Mouse (Mus musculus): ENCODE results near the gene Smap1. TPM values are rescaled to one million over a fixed set of nuclear protein-coding genes. Genes with fewer than 3 reads are reported as not detected.

Gene Smap1
- polyA plus RNA-seq, 1 experiment from 2014 or later = 47.9 TPM

DNA sequence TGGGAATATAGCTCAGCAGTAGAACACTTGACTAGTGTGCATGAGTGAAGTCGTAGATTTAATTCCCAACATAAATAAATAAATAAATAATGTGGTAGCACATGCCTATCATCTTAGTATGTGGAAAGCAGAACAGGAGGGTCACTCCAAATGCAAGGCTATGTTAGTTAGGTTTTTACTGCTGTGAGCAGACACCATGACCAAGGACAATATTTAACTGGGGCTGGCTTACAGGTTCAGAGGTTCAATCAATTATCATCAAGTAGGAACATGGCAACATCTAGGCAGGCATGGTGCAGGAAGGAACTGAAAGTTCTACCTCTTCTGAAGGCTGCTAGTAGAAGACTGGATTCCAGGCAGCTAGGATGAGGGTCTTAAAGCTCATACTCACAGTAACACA, 22.0 kb upstream of the Smap1 start:
- 0 out of 2 replicates have a peak, but pooled peaks cover 5% of the 10 kb centered on the region for H3K4me1 ChIP-seq
- WGBS = 92% methylated on average over 1 of the region's 1 CpGs
- H3K4me3 ChIP-seq = no peak overlapping the region
- no peaks in the 10 kb centered on the region for H3K27me3 ChIP-seq
- ATAC-seq (ENCODE audit: insufficient number of reproducible peaks, insufficient read depth, low FRiP score, low TSS enrichment) = no peak
- H3K4me2 ChIP-seq (replicated peaks) = no peak overlapping the region
- no peaks in the 10 kb centered on the region for H3K9me3 ChIP-seq
- no peak overlapping the region for H3K9ac ChIP-seq
- H3K36me3 ChIP-seq = no peaks in the 10 kb centered on the region
- H3K27ac ChIP-seq = no peak overlapping the region

DNA sequence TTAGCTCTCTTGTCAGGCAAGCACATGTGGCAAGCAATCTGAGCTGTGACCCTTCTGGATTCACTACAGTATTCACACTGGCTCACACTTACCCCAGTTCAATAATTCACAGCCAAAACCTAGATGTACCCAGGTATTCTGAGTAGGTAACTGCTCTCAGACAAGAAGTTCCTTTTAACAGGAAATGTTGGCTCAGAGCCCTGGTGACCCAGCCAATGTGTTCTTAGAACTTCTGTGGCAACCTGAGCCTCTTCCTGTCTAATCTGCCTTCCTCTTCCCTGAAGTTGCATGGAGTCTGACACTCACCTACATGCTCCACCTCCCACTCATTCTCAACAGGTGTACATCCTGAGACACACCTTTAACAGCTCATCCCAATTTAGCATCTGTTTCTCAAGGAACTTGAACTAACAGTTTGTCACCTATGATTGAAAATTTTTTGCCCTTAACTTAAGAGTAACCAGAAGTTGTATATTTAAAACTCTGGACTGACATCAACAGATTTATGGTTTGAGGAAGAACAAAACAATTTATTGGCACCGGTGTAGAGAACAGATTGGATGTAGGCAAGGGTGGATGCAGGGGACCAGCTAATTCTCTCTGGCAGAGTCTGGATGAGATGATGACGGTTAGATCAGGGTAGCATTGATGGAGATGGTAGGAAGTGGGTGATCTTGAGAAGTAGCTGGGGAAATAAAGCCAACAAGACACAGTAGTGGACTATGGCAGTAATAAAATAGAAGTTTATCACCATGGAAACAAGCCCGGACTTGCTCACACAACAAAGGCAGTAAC, 21.2 kb upstream of the Smap1 start:
- 86% methylated on average over 3 of the region's 3 CpGs for WGBS
- Histone ChIP-seq H3K4me2 (replicated peaks) (no peak overlapping the region), H3K4me3 (no peak overlapping the region), H3K27me3 (no peaks in the 10 kb centered on the region), H3K9ac (no peak overlapping the region), H3K27ac (no peak overlapping the region), H3K36me3 (no peaks in the 10 kb centered on the region), H3K9me3 (no peaks in the 10 kb centered on the region), H3K4me1 (0 out of 2 replicates have a peak, but pooled peaks cover 2% of the 10 kb centered on the region)
- ATAC-seq (ENCODE audit: insufficient number of reproducible peaks, insufficient read depth, low FRiP score, low TSS enrichment) = no peak

DNA sequence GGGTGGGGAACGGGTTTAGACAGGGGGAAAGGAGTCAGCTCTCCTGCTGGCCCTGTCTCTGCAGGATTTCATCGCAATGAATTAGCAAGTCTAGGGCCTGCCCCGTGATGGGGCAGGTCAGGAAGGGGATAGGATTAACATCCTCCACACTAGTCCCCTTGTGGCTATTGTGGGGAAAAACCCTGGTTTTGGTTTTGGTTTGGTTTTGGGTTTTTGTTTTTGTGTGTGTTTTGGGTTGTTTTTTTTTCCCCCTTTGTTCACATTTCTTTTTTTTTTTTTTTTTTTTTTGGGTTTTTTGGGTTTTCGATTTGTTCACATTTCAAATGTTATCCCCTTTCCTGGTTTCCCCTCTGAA, 13.3 kb upstream of the Smap1 start:
- no peak overlapping the region for H3K27ac ChIP-seq
- H3K36me3 ChIP-seq = no peaks in the 10 kb centered on the region
- H3K9me3 ChIP-seq = no peaks in the 10 kb centered on the region
- H3K27me3 ChIP-seq = no peaks in the 10 kb centered on the region
- WGBS = 24% methylated on average over 4 of the region's 4 CpGs
- no peak for ATAC-seq (ENCODE audit: insufficient number of reproducible peaks, insufficient read depth, low FRiP score, low TSS enrichment)
- H3K4me1 ChIP-seq = no peaks in the 10 kb centered on the region
- no peak overlapping the region for H3K4me2 ChIP-seq (replicated peaks)
- H3K9ac ChIP-seq = no peak overlapping the region
- H3K4me3 ChIP-seq = no peak overlapping the region

DNA sequence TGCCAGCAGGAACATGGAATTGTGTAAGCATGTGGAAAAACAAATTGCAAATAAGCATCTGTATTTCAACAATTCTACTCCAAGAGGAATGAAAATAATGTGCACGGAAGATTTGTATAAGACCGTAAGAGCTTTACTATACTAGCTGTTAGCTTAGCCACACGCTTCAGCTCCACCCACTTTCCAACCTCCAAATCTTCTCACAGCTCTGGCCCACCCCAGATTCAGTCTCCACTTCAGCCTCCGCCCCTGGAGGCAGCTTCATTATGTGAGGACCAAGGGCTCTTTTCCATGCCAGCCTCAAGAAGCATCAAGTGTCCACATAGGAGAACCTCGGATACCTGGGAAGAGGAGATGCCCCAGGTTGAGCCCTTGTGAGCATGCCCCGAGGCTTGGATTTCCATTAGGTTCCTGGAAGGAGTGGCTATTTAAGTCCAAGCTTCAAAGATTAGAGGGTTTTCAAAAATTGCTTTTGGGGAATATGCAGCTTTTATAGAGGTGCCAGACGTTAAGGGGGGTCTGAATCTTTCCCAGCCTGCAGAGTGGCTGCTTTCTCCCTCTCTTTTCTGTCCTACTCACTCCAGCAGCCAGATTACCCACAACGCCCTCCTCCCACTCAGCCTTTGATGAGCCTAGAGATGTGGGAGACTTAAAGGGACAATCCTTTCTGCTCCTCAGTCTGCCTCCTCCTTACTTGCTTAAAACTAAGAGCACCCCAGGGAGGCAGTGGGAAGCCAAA, 12.7 kb upstream of the Smap1 start:
- Histone ChIP-seq H3K4me3 (no peak overlapping the region), H3K9me3 (no peaks in the 10 kb centered on the region), H3K4me2 (replicated peaks) (no peak overlapping the region), H3K27me3 (no peaks in the 10 kb centered on the region), H3K9ac (no peak overlapping the region), H3K4me1 (no peaks in the 10 kb centered on the region), H3K36me3 (no peaks in the 10 kb centered on the region), H3K27ac (no peak overlapping the region)
- no peak for ATAC-seq (ENCODE audit: insufficient number of reproducible peaks, insufficient read depth, low FRiP score, low TSS enrichment)
- WGBS = 48% methylated on average over 8 of the region's 8 CpGs

DNA sequence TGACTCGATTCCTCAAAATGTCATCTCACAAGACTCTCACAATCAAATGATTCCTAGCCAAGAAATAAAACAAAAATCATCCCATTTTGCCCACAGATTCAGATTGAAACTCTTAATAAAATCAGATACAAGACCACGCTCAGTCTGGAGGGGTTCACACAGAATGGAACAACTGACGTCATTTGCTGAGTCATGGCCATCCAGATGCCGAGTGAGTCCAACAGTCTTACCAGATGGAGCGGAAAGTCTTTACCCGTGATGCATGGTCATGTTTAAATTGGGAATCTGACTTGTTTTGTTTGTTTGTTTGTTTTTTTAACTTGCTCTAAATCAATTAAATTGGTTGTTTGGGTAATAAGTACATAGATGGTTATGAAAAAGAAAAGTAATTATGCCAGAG, 7.3 kb upstream of the Smap1 start:
- no peaks in the 10 kb centered on the region for H3K9me3 ChIP-seq
- H3K4me2 ChIP-seq (replicated peaks) = no peak overlapping the region
- no peak for ATAC-seq (ENCODE audit: insufficient number of reproducible peaks, insufficient read depth, low FRiP score, low TSS enrichment)
- H3K9ac ChIP-seq = no peak overlapping the region
- WGBS = 88% methylated on average over 6 of the region's 6 CpGs
- H3K4me3 ChIP-seq = no peak overlapping the region
- no peaks in the 10 kb centered on the region for H3K36me3 ChIP-seq
- H3K4me1 ChIP-seq = no peaks in the 10 kb centered on the region
- H3K27ac ChIP-seq = no peak overlapping the region
- H3K27me3 ChIP-seq = no peaks in the 10 kb centered on the region

DNA sequence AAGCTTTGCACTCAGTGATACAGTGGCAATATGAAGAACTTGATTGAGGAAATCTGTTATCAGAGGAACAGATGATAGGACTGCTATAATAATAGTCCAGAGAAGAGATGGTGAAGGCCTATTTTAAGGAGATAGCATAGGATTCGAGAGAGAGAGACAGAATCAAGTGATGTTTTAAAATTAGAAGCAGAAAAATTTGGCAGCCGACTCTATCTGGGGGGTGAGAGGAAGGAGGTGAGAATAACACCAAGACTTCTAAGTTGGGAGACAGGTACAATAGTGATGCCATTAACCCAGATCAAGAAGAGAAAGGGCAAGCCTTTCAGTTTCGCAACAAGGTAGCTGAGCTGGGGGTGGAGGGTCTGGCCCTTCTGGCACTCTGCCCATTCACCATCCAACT, 6.3 kb upstream of the Smap1 start:
- WGBS = 89% methylated on average over 3 of the region's 3 CpGs

DNA sequence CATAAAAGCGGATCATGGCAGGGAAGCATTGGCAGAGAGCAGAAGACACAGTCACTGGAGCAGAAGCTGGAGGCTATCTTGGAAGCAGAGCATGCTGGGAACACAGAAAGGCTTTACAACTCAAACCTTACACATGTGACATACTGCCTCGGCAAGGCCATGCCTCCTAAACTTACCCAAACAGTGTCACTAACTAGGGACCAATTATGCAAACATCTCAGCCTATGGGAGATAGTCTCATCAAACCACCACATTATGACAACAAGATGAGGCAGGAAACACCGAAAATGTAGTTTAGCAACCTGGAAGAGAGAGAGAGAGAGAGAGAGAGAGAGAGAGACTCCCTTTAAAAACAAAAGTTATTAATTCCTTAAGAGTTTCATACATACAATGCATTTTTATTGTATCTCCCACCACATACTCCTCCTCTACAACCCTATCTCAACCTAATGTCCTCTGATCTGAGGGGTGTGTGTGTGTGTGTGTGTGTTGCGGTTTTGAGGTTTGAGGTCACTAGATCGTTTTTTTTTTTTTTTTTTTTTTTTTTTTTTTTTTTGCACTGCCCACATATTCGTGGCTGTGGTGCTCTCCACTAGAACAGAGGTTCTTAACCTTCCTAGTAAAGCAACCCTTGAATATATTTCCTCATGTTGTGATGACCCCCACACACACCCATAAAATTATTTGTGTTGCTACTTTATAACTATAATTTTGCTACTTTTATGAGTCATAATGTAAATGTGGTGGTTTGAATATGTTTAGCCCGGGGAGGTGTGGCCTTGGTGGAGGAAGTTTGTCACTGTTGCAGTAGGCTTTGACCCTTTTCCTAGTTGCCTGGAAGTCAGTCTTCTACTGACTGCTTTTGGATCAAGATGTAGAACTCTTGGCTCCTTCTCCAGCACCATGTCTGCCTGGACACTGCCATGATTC, 1.9 kb upstream of the Smap1 start:
- H3K9ac ChIP-seq = no peak overlapping the region
- no peak for ATAC-seq (ENCODE audit: insufficient number of reproducible peaks, insufficient read depth, low FRiP score, low TSS enrichment)
- no peaks in the 10 kb centered on the region for H3K27me3 ChIP-seq
- H3K9me3 ChIP-seq = no peaks in the 10 kb centered on the region
- no peak overlapping the region for H3K4me2 ChIP-seq (replicated peaks)
- no peaks in the 10 kb centered on the region for H3K36me3 ChIP-seq
- no peak overlapping the region for H3K27ac ChIP-seq
- H3K4me1 ChIP-seq = peaks cover 9% of the 10 kb centered on the region; the same call in 1 of the 2 replicates
- no peak overlapping the region for H3K4me3 ChIP-seq
- WGBS = 77% methylated on average over 7 of the region's 7 CpGs

More for the DNA sequence above, 6.3 kb upstream of the Smap1 start:
- Histone ChIP-seq H3K36me3 (no peaks in the 10 kb centered on the region), H3K4me3 (no peak overlapping the region), H3K4me1 (no peaks in the 10 kb centered on the region), H3K9me3 (no peaks in the 10 kb centered on the region), H3K27ac (no peak overlapping the region), H3K4me2 (replicated peaks) (no peak overlapping the region), H3K27me3 (no peaks in the 10 kb centered on the region), H3K9ac (no peak overlapping the region)
- ATAC-seq (ENCODE audit: insufficient number of reproducible peaks, insufficient read depth, low FRiP score, low TSS enrichment) = no peak

DNA sequence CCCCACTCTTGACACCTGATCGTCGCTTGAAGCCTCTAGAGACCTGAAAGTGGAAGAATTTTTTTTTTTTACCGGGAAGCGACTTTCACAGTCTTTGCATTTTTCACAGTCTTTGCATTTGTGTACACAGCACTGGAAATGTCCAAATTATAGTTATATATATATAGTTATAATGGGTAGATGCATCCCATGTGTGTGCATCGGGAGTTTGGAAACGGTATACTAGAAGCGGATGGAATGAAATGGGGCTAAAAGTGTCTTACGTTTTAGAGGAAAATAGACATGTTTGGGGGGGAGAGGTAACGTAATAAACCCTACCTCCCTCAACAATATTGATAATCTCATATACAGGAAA, 390 bp upstream of the Smap1 start:
- 28% methylated on average over 9 of the region's 9 CpGs for WGBS
- no peak for ATAC-seq (ENCODE audit: insufficient number of reproducible peaks, insufficient read depth, low FRiP score, low TSS enrichment)

DNA sequence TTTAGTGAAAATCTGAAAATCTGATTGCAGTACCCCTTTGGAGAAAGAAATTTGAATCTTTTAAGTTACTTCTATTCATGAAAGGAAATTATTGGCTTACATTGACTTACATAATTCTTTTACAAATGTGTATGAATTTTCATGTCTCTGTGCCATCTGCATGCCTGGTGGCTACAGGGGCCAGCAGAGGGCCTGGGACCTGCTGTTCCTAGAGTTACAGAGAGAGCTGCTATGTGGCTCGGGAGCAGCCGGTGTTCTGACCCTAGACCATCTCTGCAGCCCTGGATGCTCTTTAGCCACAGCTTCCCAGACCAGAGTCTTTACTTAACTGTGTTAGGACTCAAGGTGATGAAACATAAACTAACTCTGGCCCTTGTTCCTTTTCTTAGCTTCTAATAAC, 1.8 kb downstream of the Smap1 start:
- no peaks in the 10 kb centered on the region for H3K36me3 ChIP-seq
- no peak for ATAC-seq (ENCODE audit: insufficient number of reproducible peaks, insufficient read depth, low FRiP score, low TSS enrichment)
- H3K9ac ChIP-seq = no peak overlapping the region
- H3K9me3 ChIP-seq = no peaks in the 10 kb centered on the region
- no peak overlapping the region for H3K27ac ChIP-seq
- H3K4me2 ChIP-seq (replicated peaks) = peak overlapping the region; percentile 61
- WGBS = 31% methylated on average over 2 of the region's 2 CpGs
- H3K27me3 ChIP-seq = no peaks in the 10 kb centered on the region
- peaks cover 12% of the 10 kb centered on the region; the same call in 1 of the 2 replicates for H3K4me1 ChIP-seq
- H3K4me3 ChIP-seq = no peak overlapping the region

More for the DNA sequence above, 390 bp upstream of the Smap1 start:
- peak overlapping the region; percentile 61 for H3K4me2 ChIP-seq (replicated peaks)
- H3K9ac ChIP-seq = peak overlapping the region; percentile 82
- H3K36me3 ChIP-seq = no peaks in the 10 kb centered on the region
- H3K27ac ChIP-seq = no peak overlapping the region
- H3K27me3 ChIP-seq = no peaks in the 10 kb centered on the region
- H3K4me1 ChIP-seq = peaks cover 9% of the 10 kb centered on the region; the same call in 1 of the 2 replicates
- H3K9me3 ChIP-seq = no peaks in the 10 kb centered on the region
- H3K4me3 ChIP-seq = peak overlapping the region; percentile 93

DNA sequence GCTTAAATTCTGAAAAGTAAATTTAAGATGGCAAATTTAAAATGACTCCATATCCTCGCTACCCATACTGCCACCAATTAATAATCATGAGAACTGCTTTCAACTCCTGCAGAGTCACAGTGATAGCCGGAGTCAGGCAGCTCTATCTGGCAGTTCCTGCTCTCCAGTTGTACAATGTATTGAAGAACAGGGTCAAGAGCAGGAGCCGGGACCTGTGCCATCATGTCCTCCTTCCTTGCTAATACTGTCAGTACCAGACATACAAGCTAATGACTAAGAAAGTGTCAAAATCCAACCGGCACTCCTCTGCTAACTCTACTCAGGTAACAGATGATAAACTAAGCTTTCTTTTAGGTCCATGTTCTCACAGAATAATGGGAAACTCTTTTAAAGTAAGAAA, 3.0 kb downstream of the Smap1 start:
- Histone ChIP-seq H3K4me2 (replicated peaks) (no peak overlapping the region), H3K4me3 (no peak overlapping the region), H3K36me3 (no peaks in the 10 kb centered on the region), H3K27ac (no peak overlapping the region), H3K9me3 (no peaks in the 10 kb centered on the region), H3K4me1 (peaks cover 12% of the 10 kb centered on the region; the same call in 1 of the 2 replicates), H3K9ac (no peak overlapping the region), H3K27me3 (no peaks in the 10 kb centered on the region)
- no peak for ATAC-seq (ENCODE audit: insufficient number of reproducible peaks, insufficient read depth, low FRiP score, low TSS enrichment)
- WGBS = 86% methylated on average over 4 of the region's 4 CpGs

DNA sequence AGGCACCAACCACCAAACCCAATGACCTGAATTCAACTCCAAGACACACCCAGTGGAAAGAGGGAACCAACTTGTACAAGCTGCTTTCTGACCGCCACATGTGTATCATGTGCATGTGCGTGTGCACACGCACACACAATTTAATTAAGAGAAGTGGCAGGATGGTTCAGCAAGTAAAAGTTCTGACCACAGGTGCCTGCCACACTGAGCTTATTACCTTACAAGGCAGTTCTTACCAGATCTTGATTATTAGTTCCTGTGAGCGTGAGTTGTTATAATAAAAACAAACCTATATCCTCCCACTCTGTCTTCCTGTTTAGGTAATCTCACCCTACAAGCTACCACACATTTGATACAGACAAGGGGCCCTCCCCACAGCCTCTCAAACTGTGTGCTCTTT, 6.6 kb downstream of the Smap1 start:
- Histone ChIP-seq H3K9ac (no peak overlapping the region), H3K4me2 (replicated peaks) (no peak overlapping the region), H3K9me3 (no peaks in the 10 kb centered on the region), H3K27me3 (no peaks in the 10 kb centered on the region), H3K4me3 (no peak overlapping the region), H3K36me3 (no peaks in the 10 kb centered on the region), H3K4me1 (peaks cover 6% of the 10 kb centered on the region; the same call in 1 of the 2 replicates), H3K27ac (no peak overlapping the region)
- ATAC-seq (ENCODE audit: insufficient number of reproducible peaks, insufficient read depth, low FRiP score, low TSS enrichment) = no peak
- 91% methylated on average over 4 of the region's 4 CpGs for WGBS

Data from embryonic facial prominence, embryonic 12.5 days (tissue).